Mouse (Mus musculus): Measurements from ENCODE around the gene Ucp1.

Ucp1 gene

GRCm38 (mm10) chr8:83331899-83332697 is 41.9 kb downstream of the Ucp1 start, which contains the start of gene Elmod2:
Elmod2 (minus strand) TSS chr8:83332486.
- DNase-seq (ENCODE audit: low read depth, low spot score), result peak; percentile 96

- no peak for DNase-seq (ENCODE audit: low read depth, low spot score)
Observed at GRCm38 (mm10) chr8:83332864-83333263, 42.7 kb downstream of the Ucp1 start.

GRCm38 (mm10) chr8:83342076-83342475 is 51.9 kb downstream of the Ucp1 start:
- DNase-seq (ENCODE audit: low read depth, low spot score), result no peak

GRCm38 (mm10) chr8:83342693-83343092 is 52.5 kb downstream of the Ucp1 start:
- DNase-seq (ENCODE audit: low read depth, low spot score), result peak; percentile 34

Measured in A20 (cell line).